Mouse (Mus musculus): ENCODE results near the gene Rimklb. TPM values are rescaled to one million over a fixed set of nuclear protein-coding genes. Genes with fewer than 3 reads are reported as not detected.

The Rimklb gene
- total RNA-seq, 4 experiments from 2014 or later = 0.22 to 1.3 (median 0.80) TPM; not detected in 1

DNA sequence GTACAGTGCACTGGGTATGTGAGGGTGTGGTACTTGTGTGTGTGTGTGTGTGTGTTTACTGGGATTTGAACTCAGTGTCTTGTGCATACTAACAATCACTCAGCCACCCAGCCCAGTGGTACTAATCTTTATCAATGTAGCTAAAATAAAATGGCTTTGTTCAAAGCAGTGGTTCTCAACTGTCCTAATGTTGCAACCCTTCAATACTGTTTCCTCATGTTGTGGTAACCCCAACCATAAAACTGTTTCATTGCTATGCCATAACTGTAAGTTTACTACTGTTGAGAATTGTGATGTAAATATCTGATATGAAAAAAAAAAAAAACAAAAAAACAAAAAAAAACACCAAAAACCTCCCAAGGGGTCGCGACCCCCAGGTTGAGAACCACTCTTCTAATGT is 63.3 kb downstream of the Rimklb start:
- no peak for DNase-seq (ENCODE audit: low spot score in 2 of 2)

- DNase-seq (ENCODE audit: low spot score in 2 of 2) = no peak
Observed at GRCm38 (mm10) chr6:122427456-122427855, 71.1 kb downstream of the Rimklb start.

GRCm38 (mm10) chr6:122417015-122417414 is 81.5 kb downstream of the Rimklb start:
- no peak for DNase-seq (ENCODE audit: low spot score in 2 of 2)

DNA sequence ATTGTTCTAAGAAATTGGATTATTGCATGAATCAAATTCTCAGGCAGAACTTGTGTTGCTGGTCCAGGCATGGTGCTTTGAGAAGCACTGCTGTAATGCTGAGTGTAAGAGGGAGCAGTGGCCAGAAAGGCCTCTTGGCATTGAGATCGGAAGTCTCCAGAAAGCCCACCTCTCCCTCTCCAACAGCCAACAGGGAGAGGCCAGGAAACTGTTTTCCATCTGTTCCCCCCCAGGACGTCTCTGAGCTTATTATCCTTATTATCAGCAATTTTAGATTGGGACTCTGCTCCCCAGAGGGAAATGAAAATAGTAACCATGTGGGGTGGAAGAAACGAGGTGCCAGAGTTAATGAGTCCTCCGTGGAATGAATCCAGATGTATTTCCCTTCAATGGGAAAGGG is 82.2 kb downstream of the Rimklb start:
- DNase-seq (ENCODE audit: low spot score in 2 of 2) = no peak

- DNase-seq (ENCODE audit: low spot score in 2 of 2) = no peak
Observed at GRCm38 (mm10) chr6:122411281-122411680, 87.3 kb downstream of the Rimklb start.

- DNase-seq (ENCODE audit: low spot score in 2 of 2) = no peak
Observed at GRCm38 (mm10) chr6:122402240-122402639, 96.3 kb downstream of the Rimklb start.

DNA sequence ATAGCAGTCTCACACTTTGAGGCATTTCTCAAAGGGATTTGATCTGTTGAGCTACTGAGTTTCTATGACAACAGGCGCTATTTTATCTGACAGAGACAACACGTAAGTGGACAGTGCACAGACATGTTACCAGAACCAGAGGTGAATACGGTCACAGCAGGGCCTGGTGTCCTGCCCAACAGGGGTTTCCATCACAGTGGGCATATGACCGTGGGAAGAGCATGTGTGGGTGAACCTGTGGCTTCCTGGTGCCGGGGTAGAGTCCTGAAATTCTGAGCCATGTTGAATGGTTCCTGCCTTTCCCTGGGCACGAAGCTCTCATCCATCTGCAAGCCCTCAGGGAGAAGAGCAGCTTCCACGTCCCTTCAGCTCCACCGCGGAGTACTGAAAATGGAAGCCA is 98.3 kb downstream of the Rimklb start:
- no peak for DNase-seq (ENCODE audit: low spot score in 2 of 2)

Other genes with a start within 250 kb of the Rimklb start
- gene Klrg1, start 215.9 kb downstream of the Rimklb start, total RNA-seq (2022) = under 1 TPM in 1 of 4 experiments, not detected in 3; 0.27 TPM
- gene M6pr, start 190.0 kb downstream of the Rimklb start, total RNA-seq (2022) = 10 to 100 TPM; 19.2 to 22.7 (median 21.5) TPM
- gene Phc1, start 158.2 kb downstream of the Rimklb start, total RNA-seq (2022) = 10 to 100 TPM; 28.7 to 43.0 (median 33.0) TPM
- 10 to 100 TPM in 3 of 4 experiments, 1 to 10 TPM in 1; 9.2 to 17.7 (median 13.8) TPM for gene Mfap5, start 7.1 kb upstream of the Rimklb start, total RNA-seq (2022)
- not detected for gene Aicda, start 55.0 kb upstream of the Rimklb start, total RNA-seq (2022)
- 1 to 10 TPM in 3 of 4 experiments, under 1 TPM in 1; 0.53 to 1.8 (median 1.3) TPM for gene Apobec1, start 103.7 kb upstream of the Rimklb start, total RNA-seq (2022)
- not detected for gene Gdf3, start 111.3 kb upstream of the Rimklb start, total RNA-seq (2022)
- gene Dppa3, start 127.6 kb upstream of the Rimklb start, total RNA-seq (2022) = not detected
- not detected for gene Nanog, start 208.7 kb upstream of the Rimklb start, total RNA-seq (2022)

Measured in gastrocnemius, adult 8-10 months (tissue).